Mouse (Mus musculus): ENCODE measurements around the gene Vmn2r10. TPM values are rescaled to one million over a fixed set of nuclear protein-coding genes. Genes with fewer than 3 reads are reported as not detected.
"Not testable (repeated sequence)": the region's sequence is repeated elsewhere in the genome, so short reads cannot be mapped to it uniquely, and the experiment has no call there.

The Vmn2r10 gene
- total RNA-seq (2014; rRNA removed): not detected in 2 replicates
- not detected in 2 replicates for polyA plus RNA-seq (2015; fragmentation: Nextera tagmentation; extraction: Ambion mirVana)

DNA sequence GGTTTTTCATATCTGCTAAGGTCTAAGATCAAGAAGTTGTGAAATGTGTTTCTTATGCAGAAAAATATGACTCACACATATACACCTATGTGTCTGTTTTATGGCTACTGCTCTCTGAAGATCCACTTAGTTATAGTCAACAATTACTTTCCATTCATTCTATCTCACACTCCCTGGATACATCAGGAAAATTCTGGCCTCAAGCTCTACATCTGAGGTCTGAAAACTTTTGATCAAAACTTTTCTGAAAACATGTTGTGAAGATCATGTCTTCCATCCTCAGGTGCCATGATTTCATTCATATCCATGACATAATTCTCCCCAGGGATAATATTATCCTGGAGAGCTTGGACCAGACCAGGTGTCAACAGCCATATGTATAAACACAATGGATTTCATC lies at the start of gene Vmn2r10:
Gene Vmn2r10, minus strand, starts transcription at position 101 of the 400 bp plus-strand sequence.
- H3K36me3 ChIP-seq (ENCODE audit: insufficient read depth, low read length); DNase-seq (ENCODE audit: low spot score); ATAC-seq; H3K9ac ChIP-seq (replicated peaks; ENCODE audit: low read length); H3K4me3 ChIP-seq (ENCODE audit: low read length); H3K27ac ChIP-seq; H3K4me1 ChIP-seq (ENCODE audit: insufficient read depth, low read length); H3K4me2 ChIP-seq (ENCODE audit: low read depth, low read length); H3K27me3 ChIP-seq (ENCODE audit: insufficient read depth, low read length); H3K9me3 ChIP-seq (ENCODE audit: low read length): not testable (repeated sequence)

DNA sequence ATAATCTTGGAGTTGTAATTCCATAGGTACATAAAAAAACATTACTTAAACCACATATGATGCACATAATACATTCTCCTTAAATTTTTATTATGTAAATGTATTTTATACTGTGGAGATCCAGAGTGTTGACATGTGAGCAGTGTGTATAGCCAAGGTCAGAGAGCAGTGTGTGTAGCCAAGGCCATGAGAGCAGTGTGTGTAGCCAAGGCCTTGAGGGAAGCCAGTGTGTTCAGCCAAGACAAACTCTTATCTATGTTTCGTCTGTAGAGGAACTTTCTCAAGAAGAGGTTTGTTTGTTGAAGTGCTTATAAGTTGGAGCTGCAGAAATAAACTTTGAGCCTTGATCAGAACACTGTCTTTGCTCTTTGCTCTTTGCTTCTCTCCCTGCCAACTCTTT lies 49.0 kb upstream of the Vmn2r10 start:
- no peaks in the 10 kb centered on the region for H3K27me3 ChIP-seq (ENCODE audit: insufficient read depth, low read length)
- ATAC-seq: no peak
- no peak for TF ChIP-seq CTCF (IDR thresholded peaks at IDR 0.05; ENCODE audit: low read depth)
- H3K4me2 ChIP-seq (ENCODE audit: low read depth, low read length): no peak overlapping the region
- WGBS: 72% methylated on average over 1 of the region's 1 CpGs
- no peak for DNase-seq (ENCODE audit: low spot score)
- no peaks in the 10 kb centered on the region for H3K4me1 ChIP-seq (ENCODE audit: insufficient read depth, low read length)
- H3K9ac ChIP-seq (replicated peaks; ENCODE audit: low read length): no peak overlapping the region
- 0 out of 2 replicates have a peak, but pooled peaks cover 4% of the 10 kb centered on the region for H3K9me3 ChIP-seq (ENCODE audit: low read length)
- H3K36me3 ChIP-seq (ENCODE audit: insufficient read depth, low read length): no peaks in the 10 kb centered on the region
- no peak overlapping the region for H3K4me3 ChIP-seq (ENCODE audit: low read length)
- H3K27ac ChIP-seq: no peak overlapping the region

DNA sequence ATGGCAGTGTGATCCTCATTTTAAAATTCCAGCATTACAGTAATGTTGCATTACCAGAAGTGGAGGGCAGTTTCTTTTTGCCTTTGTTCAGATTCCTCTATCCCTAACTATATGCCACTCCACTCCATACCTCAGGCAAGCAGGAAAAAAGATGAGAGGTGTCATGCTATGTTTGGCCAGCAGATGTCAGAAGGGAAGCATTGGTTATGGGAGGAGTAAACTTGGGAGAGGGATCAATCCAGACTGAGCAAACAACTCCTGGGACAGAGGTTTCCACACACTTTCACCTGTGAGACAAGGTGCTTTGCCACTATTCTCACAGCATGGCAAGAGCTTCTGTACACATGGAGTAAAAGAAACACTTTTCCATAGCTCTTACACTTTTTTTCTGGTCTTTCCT lies 26.3 kb upstream of the Vmn2r10 start:
- Histone ChIP-seq H3K9ac (replicated peaks; ENCODE audit: low read length) (no peak overlapping the region), H3K27me3 (ENCODE audit: insufficient read depth, low read length) (no peaks in the 10 kb centered on the region), H3K4me2 (ENCODE audit: low read depth, low read length) (no peak overlapping the region), H3K4me3 (ENCODE audit: low read length) (no peak overlapping the region), H3K27ac (no peak overlapping the region), H3K36me3 (ENCODE audit: insufficient read depth, low read length) (no peaks in the 10 kb centered on the region), H3K4me1 (ENCODE audit: insufficient read depth, low read length) (no peaks in the 10 kb centered on the region), H3K9me3 (ENCODE audit: low read length) (0 out of 2 replicates have a peak, but pooled peaks cover 2% of the 10 kb centered on the region)
- DNase-seq (ENCODE audit: low spot score): no peak
- ATAC-seq: no peak
- TF ChIP-seq CTCF (IDR thresholded peaks at IDR 0.05; ENCODE audit: low read depth): no peak; the same call in 1 of the 2 replicates

DNA sequence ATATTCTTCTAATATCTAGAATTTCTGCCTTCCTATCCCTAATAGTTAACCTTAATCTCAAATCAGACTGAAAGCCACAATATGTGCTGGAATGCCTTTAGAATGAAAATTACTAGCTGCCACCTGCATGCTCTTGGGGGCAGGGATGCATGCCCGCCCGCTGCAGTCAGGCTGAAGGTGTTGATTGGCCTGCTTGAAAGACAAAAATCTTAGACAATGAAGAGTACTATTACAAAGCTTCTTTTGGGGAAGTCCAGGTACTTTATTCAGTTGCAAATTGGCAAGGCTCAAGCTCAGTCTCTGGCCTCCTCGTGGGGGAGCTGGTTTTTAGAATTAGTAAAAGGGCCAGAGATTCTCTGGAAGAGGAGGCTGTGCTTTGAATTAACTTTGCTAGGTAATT lies 17.4 kb downstream of the Vmn2r10 start:
- WGBS: 76% methylated on average over 3 of the region's 3 CpGs
- Histone ChIP-seq H3K4me2 (ENCODE audit: low read depth, low read length) (no peak overlapping the region), H3K27me3 (ENCODE audit: insufficient read depth, low read length) (no peaks in the 10 kb centered on the region), H3K4me3 (ENCODE audit: low read length) (no peak overlapping the region), H3K9ac (replicated peaks; ENCODE audit: low read length) (no peak overlapping the region), H3K9me3 (ENCODE audit: low read length) (peaks cover 7% of the 10 kb centered on the region; the same call in 1 of the 2 replicates), H3K27ac (no peak overlapping the region), H3K36me3 (ENCODE audit: insufficient read depth, low read length) (no peaks in the 10 kb centered on the region), H3K4me1 (ENCODE audit: insufficient read depth, low read length) (no peaks in the 10 kb centered on the region)
- ATAC-seq (no peak), DNase-seq (ENCODE audit: low spot score) (no peak)
- TF ChIP-seq CTCF (IDR thresholded peaks at IDR 0.05; ENCODE audit: low read depth): no peak

Other genes starting within 250 kb of the Vmn2r10 start
- not detected in 2 replicates for gene Rnf212, start 231.5 kb downstream of the Vmn2r10 start, total RNA-seq (2014; rRNA removed)
- not detected in 2 replicates for gene Rnf212, start 231.5 kb downstream of the Vmn2r10 start, polyA plus RNA-seq (2015; fragmentation: Nextera tagmentation; extraction: Ambion mirVana)
- not detected in 2 replicates for gene Tmed11, start 211.2 kb downstream of the Vmn2r10 start, total RNA-seq (2014; rRNA removed)
- not detected in 2 replicates for gene Tmed11, start 211.2 kb downstream of the Vmn2r10 start, polyA plus RNA-seq (2015; fragmentation: Nextera tagmentation; extraction: Ambion mirVana)
- gene Vmn2r8, start 197.7 kb downstream of the Vmn2r10 start, total RNA-seq (2014; rRNA removed): not detected in 2 replicates
- not detected in 2 replicates for gene Vmn2r8, start 197.7 kb downstream of the Vmn2r10 start, polyA plus RNA-seq (2015; fragmentation: Nextera tagmentation; extraction: Ambion mirVana)
- gene Vmn2r9, start 153.9 kb downstream of the Vmn2r10 start, total RNA-seq (2014; rRNA removed): not detected in 2 replicates
- gene Vmn2r9, start 153.9 kb downstream of the Vmn2r10 start, polyA plus RNA-seq (2015; fragmentation: Nextera tagmentation; extraction: Ambion mirVana): not detected in 2 replicates
- gene Vmn2r11, start 53.0 kb upstream of the Vmn2r10 start, total RNA-seq (2014; rRNA removed): not detected in 2 replicates
- gene Vmn2r11, start 53.0 kb upstream of the Vmn2r10 start, polyA plus RNA-seq (2015; fragmentation: Nextera tagmentation; extraction: Ambion mirVana): not detected in 2 replicates
- not detected in 2 replicates for gene Vmn2r12, start 91.4 kb upstream of the Vmn2r10 start, total RNA-seq (2014; rRNA removed)
- not detected in 2 replicates for gene Vmn2r12, start 91.4 kb upstream of the Vmn2r10 start, polyA plus RNA-seq (2015; fragmentation: Nextera tagmentation; extraction: Ambion mirVana)
- not detected in 2 replicates for gene Vmn2r13, start 185.7 kb upstream of the Vmn2r10 start, total RNA-seq (2014; rRNA removed)
- gene Vmn2r13, start 185.7 kb upstream of the Vmn2r10 start, polyA plus RNA-seq (2015; fragmentation: Nextera tagmentation; extraction: Ambion mirVana): not detected in 2 replicates
- not detected in 2 replicates for gene Vmn2r14, start 218.2 kb upstream of the Vmn2r10 start, total RNA-seq (2014; rRNA removed)
- not detected in 2 replicates for gene Vmn2r14, start 218.2 kb upstream of the Vmn2r10 start, polyA plus RNA-seq (2015; fragmentation: Nextera tagmentation; extraction: Ambion mirVana)